Mouse (Mus musculus) right cerebral cortex, postnatal 25 days (tissue): ENCODE results near the gene Astn2.

Experiments used
- DNase-seq: peaks from one replicate; pipeline ENCODE4 v3.0.0; 2022

Gene Astn2

GRCm38 (mm10) chr4:66310315-66311020 lies 93.9 kb downstream of the Astn2 start:
- no peak for DNase-seq

- DNase-seq, result no peak
Observed at GRCm38 (mm10) chr4:66306377-66306776, 98.0 kb downstream of the Astn2 start.

- DNase-seq, result no peak
Observed at GRCm38 (mm10) chr4:66302686-66303310, 101.6 kb downstream of the Astn2 start.

GRCm38 (mm10) chr4:66285034-66285433 lies 119.4 kb downstream of the Astn2 start:
- no peak for DNase-seq

- no peak for DNase-seq
Observed at GRCm38 (mm10) chr4:66276096-66276495, 128.3 kb downstream of the Astn2 start.

GRCm38 (mm10) chr4:66271550-66272117 lies 132.8 kb downstream of the Astn2 start:
- DNase-seq, result no peak

- no peak for DNase-seq
Observed at GRCm38 (mm10) chr4:66264031-66264430, 140.4 kb downstream of the Astn2 start.

GRCm38 (mm10) chr4:66261276-66261675 lies 143.1 kb downstream of the Astn2 start:
- no peak for DNase-seq

GRCm38 (mm10) chr4:66258905-66259304 lies 145.5 kb downstream of the Astn2 start:
- no peak for DNase-seq

GRCm38 (mm10) chr4:66254695-66255492 lies 149.5 kb downstream of the Astn2 start:
- DNase-seq, result no peak

GRCm38 (mm10) chr4:66248521-66248920 lies 155.9 kb downstream of the Astn2 start:
- no peak for DNase-seq

- DNase-seq, result no peak
Observed at GRCm38 (mm10) chr4:66242683-66243082, 161.7 kb downstream of the Astn2 start.

- DNase-seq, result no peak
Observed at GRCm38 (mm10) chr4:66232799-66233198, 171.6 kb downstream of the Astn2 start.

- DNase-seq, result no peak
Observed at GRCm38 (mm10) chr4:66232350-66232749, 172.1 kb downstream of the Astn2 start.

GRCm38 (mm10) chr4:66230735-66231134 lies 173.7 kb downstream of the Astn2 start:
- DNase-seq, result no peak

GRCm38 (mm10) chr4:66222602-66223317 lies 181.7 kb downstream of the Astn2 start:
- peak; percentile 59 for DNase-seq

GRCm38 (mm10) chr4:66215170-66215618 lies 189.2 kb downstream of the Astn2 start:
- DNase-seq, result no peak

GRCm38 (mm10) chr4:66189636-66190035 lies 214.8 kb downstream of the Astn2 start:
- no peak for DNase-seq

GRCm38 (mm10) chr4:66175887-66176533 lies 228.4 kb downstream of the Astn2 start:
- DNase-seq, result no peak

- DNase-seq, result no peak
Observed at GRCm38 (mm10) chr4:66171583-66171982, 232.8 kb downstream of the Astn2 start.

- no peak for DNase-seq
Observed at GRCm38 (mm10) chr4:66170787-66171186, 233.6 kb downstream of the Astn2 start.

- DNase-seq, result no peak
Observed at GRCm38 (mm10) chr4:66169485-66169884, 234.9 kb downstream of the Astn2 start.
